Mouse (Mus musculus) heart, postnatal 36 days (tissue): ENCODE results near the gene Pik3c2a. TPM values are rescaled to one million over a fixed set of nuclear protein-coding genes. Genes with fewer than 3 reads are reported as not detected.

Experiments used
- DNase-seq, 2 experiments: peaks; one replicate each; pipeline ENCODE4 v3.0.0; 2021 to 2022
- intact Hi-C: fragments of 180-260 bp; cut with DNase I; formaldehyde crosslinking; loops from one replicate; pipeline ENCODE4 v1.15.1; 2025
- total RNA-seq, 2 experiments: library from RNA; stranded (reverse); gene quantifications; 2 replicates each; pipeline ENCODE4 v1.2.3; 2021

The Pik3c2a gene
- total RNA-seq, result 10 to 100 TPM; 16.3 to 16.9 TPM

GRCm38 (mm10) chr7:116443004-116443696 lies at the start of gene Pik3c2a:
TSS of gene Pik3c2a (minus strand) at chr7:116443449.
- peak; percentile 95 for DNase-seq
- intact Hi-C loops, result loop anchor here (5.0 kb wide), 1 partner anchor 71 kb away; no protein-coding TSS in a partner anchor

GRCm38 (mm10) chr7:116491113-116491512 lies 47.9 kb upstream of the Pik3c2a start:
- intact Hi-C loops, result no loop called here
- no peak for DNase-seq

DNA sequence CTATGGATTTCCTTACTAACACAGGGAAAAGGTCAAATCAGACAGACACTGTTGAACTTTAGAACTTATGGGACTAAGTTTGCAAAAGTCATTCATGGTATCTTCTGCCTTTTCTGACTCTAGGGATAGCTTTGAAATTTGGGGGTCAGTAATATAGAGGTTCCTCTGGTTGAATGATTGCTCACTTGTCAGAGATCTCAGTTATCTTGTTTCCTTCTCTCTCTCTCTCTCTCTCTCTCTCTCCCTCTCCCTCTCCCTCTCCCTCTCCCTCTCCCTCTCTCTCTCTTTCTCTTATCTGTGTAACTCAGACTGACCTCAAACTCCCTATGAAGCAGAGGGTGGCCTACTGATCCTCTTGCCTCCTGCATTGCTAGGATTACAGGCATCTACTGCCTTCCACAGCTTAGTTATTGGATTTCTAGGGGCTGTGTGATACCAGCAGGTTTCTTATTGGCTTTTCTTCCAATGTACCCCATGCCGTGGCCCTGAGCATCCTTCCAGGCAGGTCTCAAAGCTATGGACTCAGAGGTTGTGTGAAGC lies 41.9 kb upstream of the Pik3c2a start:
- intact Hi-C loops, result no loop called here
- DNase-seq, result no peak

GRCm38 (mm10) chr7:116484213-116484612 lies 41.0 kb upstream of the Pik3c2a start:
- no peak for DNase-seq
- intact Hi-C loops, result no loop called here

GRCm38 (mm10) chr7:116483782-116484181 lies 40.5 kb upstream of the Pik3c2a start:
- intact Hi-C loops, result no loop called here

DNA sequence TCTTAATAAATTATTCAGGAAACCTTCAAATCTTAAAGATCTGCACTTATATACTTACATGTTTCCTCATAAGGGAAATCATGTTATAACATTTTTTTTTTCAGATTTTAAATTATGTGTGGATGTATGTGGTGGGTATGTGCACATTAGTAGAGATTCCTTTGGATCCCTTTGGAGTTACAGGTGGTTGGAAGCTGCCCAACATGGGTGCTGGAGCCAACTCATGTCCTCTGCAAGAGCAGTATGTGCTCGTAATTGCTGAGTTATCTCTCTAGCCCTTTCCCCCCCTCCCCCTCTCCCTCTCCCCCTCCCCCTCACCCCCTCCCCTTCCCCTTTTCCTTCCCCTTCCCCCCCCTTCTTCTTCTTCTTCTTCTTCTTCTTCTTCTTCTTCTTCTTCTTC lies 39.9 kb upstream of the Pik3c2a start:
- intact Hi-C loops, result no loop called here
- DNase-seq, result no peak

More at GRCm38 (mm10) chr7:116483782-116484181, 40.5 kb upstream of the Pik3c2a start:
- DNase-seq, result no peak

- intact Hi-C loops, result no loop called here
- no peak for DNase-seq
Observed at GRCm38 (mm10) chr7:116476264-116476663, 33.0 kb upstream of the Pik3c2a start.

GRCm38 (mm10) chr7:116475836-116476235 lies 32.6 kb upstream of the Pik3c2a start:
- no peak for DNase-seq
- intact Hi-C loops, result no loop called here

DNA sequence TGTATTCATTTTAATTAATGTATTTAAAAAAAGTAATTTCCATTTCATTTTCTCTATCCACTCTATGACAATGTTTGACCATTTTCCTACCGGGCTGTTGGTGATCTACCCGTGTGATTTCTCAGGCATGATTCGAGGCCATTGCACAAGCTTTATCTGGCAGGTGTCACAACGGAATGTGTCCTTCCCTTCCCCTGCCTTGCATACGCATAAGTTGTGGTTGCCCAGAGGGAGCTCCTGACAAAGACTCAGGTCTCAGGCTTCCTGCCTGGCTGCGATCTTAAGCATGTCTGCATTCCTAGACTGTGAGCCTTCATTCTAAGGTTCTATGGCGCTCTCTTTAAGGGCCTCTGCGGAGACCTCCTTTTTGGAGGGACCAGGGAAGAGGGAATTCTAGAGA lies 18.9 kb upstream of the Pik3c2a start:
- no peak for DNase-seq
- intact Hi-C loops, result no loop called here

DNA sequence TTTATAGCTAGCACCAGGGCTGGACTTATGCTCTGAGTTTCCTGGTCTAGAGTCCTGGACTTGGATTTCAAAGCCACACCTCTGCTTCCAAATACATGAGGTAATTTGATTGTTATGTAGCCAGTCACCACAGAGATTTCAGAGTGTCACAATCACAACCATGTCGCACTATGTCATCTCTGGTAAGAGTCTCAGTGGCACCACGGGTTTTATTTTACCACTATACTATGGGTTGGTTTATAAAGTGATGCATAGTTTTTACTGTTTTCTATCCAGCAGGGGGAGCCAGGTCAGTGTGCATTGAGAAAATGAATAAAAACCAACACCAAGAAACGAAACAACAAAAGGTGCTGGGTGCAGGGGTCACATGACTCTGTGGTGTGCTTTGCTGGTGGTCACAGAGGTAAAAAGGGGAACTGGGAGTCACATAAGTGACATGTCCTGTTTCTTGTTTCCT lies 15.8 kb upstream of the Pik3c2a start:
- DNase-seq, result no peak
- intact Hi-C loops, result loop anchor here (1.0 to 5.0 kb wide), 3 partner anchors 44 to 149 kb away; no protein-coding TSS in a partner anchor

- DNase-seq, result no peak
- intact Hi-C loops, result loop anchor here (5.0 kb wide), 1 partner anchor 60 kb away; no protein-coding TSS in a partner anchor
Observed at GRCm38 (mm10) chr7:116457391-116457790, 14.1 kb upstream of the Pik3c2a start.

DNA sequence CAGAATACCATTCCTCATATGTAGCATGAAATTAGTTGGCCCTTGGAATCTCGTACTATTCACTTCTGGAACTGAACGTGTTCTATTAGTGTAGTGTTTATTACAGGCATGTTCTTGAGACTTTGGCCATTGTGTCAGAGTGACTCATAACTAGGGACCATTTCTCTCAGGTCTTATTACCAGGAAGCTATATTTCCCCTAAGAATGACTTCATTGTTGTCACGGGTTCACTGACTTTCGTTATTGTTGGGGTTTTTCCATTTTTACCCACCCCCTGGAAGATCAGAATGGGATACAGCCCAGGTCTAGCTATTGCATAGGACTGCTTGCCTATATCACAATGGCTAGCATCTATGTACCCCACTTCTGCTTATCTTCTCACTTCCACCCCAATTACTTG lies 13.7 kb upstream of the Pik3c2a start:
- no peak for DNase-seq
- intact Hi-C loops, result loop anchor here (5.0 kb wide), 1 partner anchor 60 kb away; no protein-coding TSS in a partner anchor

GRCm38 (mm10) chr7:116446645-116447044 lies 3.4 kb upstream of the Pik3c2a start:
- intact Hi-C loops, result no loop called here
- peak in 1 of 2 experiments; percentile 14 for DNase-seq

DNA sequence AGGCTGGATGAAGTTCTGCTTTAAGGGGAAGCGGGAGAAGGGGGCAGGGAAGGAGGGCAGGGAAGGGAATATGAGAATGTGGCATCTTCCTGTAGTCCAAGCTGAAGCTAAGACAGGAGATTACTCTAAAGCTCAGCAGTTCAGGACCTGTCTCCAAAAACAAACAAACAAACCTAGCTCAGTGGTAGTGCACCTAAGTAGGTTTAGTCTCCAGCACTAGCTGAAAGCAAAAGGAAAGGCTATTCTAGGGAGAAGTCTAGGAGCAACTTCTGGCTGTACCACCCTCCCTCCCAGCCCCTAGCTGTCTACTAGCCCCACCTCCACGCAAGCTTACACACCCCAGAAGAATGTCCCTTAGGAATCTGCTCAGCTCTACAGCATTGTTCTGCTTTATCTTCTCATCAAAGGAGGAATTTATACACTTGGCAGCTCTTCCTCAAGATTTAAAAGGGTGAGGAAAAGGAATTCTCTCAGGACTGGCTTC lies 1.1 kb upstream of the Pik3c2a start:
- peak; percentile 10 to 34 for DNase-seq
- intact Hi-C loops, result loop anchor here (5.0 kb wide), 1 partner anchor 72 kb away; no protein-coding TSS in a partner anchor

- intact Hi-C loops, result loop anchor here (5.0 kb wide), 1 partner anchor 72 kb away; no protein-coding TSS in a partner anchor
- no peak for DNase-seq
Observed at GRCm38 (mm10) chr7:116443697-116444325, 562 bp upstream of the Pik3c2a start.

DNA sequence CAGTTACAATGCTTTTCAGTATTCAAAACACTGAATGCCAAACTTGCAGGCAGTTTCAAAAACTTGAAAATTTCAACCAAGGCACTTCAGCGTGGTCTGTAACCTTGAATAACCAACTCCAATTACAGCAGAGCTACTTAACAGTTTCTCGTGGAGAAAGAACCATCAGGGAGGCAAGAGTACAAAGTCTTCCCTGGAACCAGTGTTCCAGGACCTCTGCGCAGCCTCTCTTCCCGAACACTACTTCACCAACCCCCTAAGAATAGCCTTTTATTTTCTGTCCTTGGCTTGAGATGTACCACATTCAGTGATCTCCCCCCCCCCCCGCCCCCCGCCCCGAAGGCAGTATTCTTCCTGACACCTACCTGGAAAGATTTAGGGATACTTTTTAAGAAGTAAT lies 1.0 kb downstream of the Pik3c2a start:
- intact Hi-C loops, result loop anchor here (5.0 kb wide), 1 partner anchor 70 kb away; no protein-coding TSS in a partner anchor
- no peak for DNase-seq

DNA sequence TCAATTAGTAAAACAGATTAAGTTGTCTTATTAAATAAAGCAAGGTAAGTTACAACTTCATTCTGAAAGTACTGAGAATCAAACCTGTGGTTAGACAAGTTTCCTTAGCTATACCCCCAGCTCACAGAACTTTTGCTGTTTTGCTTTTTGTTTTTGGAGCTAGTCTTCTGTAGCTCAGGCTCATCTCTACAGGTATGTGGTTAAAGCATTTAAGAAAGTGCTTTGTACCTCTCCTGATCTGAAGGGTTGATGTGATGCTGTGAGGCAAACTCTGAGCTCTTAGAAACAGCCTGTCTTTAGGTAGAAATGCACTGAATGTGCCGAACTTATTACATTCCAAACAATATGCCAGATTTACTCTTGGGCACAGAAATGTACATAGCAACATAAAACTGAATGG lies 1.9 kb downstream of the Pik3c2a start:
- intact Hi-C loops, result loop anchor here (5.0 kb wide), 1 partner anchor 69 kb away; no protein-coding TSS in a partner anchor
- no peak for DNase-seq

DNA sequence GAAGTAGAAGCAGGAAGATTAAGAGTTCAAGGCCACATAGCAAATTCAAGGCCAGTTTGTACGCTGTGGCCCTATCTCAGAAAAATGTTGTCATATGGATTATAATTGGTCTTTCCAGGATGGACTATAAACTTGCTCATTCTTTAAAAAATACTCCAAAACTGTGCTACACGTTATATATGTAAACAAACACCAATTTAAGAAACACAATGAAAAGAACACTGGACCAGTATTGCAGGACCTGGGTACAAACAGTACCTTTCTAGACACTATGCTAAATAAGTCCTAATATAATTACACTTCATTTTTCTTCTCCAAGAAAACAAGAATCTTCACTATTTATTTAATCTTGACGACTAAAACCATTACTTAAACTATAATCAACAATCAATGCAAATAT lies 11.6 kb downstream of the Pik3c2a start:
- intact Hi-C loops, result no loop called here
- no peak for DNase-seq

GRCm38 (mm10) chr7:116430926-116431325 lies 12.3 kb downstream of the Pik3c2a start:
- intact Hi-C loops, result no loop called here
- DNase-seq, result no peak

DNA sequence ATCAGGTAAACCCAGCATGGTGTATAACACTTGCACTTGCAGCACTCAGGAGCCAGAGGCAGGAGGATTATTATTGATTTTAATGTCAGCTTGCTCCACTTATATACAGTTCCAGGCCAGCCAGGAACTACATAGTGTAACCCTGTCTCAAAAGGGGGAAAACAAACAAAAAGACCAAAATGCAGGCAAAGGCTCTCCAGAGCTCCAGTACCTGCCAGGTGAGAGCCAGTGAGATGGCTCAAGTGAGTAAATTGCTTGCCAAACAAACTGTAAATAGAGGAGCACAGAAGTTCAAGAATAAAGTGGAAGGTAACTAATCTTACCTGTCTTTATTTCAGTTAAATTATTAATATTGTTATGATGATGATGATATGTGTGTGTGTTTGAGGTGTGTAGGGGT lies 16.0 kb downstream of the Pik3c2a start:
- intact Hi-C loops, result no loop called here
- no peak for DNase-seq

GRCm38 (mm10) chr7:116425771-116426170 lies 17.5 kb downstream of the Pik3c2a start:
- DNase-seq, result no peak
- intact Hi-C loops, result no loop called here
